Mouse (Mus musculus): ENCODE measurements around the gene Olfr10. TPM values are rescaled to one million over a fixed set of nuclear protein-coding genes. Genes with fewer than 3 reads are reported as not detected.

Gene Olfr10
- polyA plus RNA-seq (2016; fragmentation: Nextera tagmentation; extraction: Ambion mirVana) = not detected in 2 replicates

DNA sequence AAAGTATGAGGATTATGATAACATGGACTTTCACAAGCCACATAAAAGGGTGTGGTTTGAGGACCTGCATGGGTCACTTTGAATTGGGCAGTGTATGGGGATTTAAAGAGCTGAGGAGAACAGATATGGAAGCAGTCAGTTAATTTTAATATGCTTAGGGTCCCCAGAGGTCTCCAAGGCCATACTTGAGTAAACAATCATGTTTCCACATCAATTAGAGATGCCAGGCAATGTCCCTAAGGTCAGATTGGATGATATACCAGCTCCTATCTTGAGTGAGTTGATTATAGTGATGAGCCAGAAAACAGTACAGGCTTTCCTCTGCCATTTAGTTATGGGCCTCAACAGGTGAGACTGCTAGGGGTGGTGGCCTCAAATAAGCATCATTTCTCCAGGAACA lies at the start of gene Olfr10:
TSS of gene Olfr10 (plus strand) at position 301 of the 400 bp plus-strand sequence.
- Histone ChIP-seq H3K27ac (no peak within 1 kb of the TSS), H3K27me3 (ENCODE audit: insufficient read depth, poor library complexity, severe bottlenecking) (no peaks in the 10 kb centered on the region), H3K4me1 (replicated peaks) (no peaks in the 10 kb centered on the region), H3K9me3 (no peaks in the 10 kb centered on the region), H3K36me3 (no peaks in the 10 kb centered on the region), H3K4me3 (no peak within 1 kb of the TSS)
- no peak for DNase-seq (ENCODE audit: low spot score)

DNA sequence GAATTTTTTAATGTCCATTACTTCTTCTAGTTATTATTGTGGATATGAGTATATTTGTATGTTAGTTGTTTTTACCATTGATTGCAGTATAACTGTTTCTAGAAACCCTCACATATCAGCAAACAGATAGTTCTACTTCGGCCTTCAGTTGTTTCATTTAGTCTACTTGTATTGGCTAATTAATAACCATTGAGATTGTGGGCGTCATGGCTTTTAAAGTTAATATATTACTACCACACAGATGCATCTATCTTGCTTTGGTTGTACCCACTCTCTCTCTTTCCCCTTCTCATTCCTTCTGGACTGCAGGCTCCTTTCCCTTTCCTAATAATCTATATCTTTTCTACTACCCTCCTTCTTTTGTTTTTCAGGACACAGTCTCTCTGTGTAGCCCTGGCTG lies 45.2 kb upstream of the Olfr10 start:
- WGBS = 92% methylated on average over 2 of the region's 2 CpGs
- Histone ChIP-seq H3K36me3 (peaks cover 64% of the 10 kb centered on the region), H3K27me3 (ENCODE audit: insufficient read depth, poor library complexity, severe bottlenecking) (no peaks in the 10 kb centered on the region), H3K4me3 (no peak overlapping the region), H3K9me3 (no peaks in the 10 kb centered on the region), H3K27ac (no peak overlapping the region), H3K4me1 (replicated peaks) (no peaks in the 10 kb centered on the region)
- no peak for DNase-seq (ENCODE audit: low spot score)

- Histone ChIP-seq H3K27me3 (ENCODE audit: insufficient read depth, poor library complexity, severe bottlenecking) (no peaks in the 10 kb centered on the region), H3K4me3 (no peak overlapping the region), H3K4me1 (replicated peaks) (no peaks in the 10 kb centered on the region), H3K36me3 (peaks cover 63% of the 10 kb centered on the region), H3K27ac (no peak overlapping the region), H3K9me3 (no peaks in the 10 kb centered on the region)
- WGBS = 89% methylated on average over 1 of the region's 1 CpGs
- no peak for DNase-seq (ENCODE audit: low spot score)
Measured at GRCm38 (mm10) chr11:49259829-49260228, 44.7 kb upstream of the Olfr10 start.

- H3K9me3 ChIP-seq = no peaks in the 10 kb centered on the region
- H3K27me3 ChIP-seq (ENCODE audit: insufficient read depth, poor library complexity, severe bottlenecking) = no peaks in the 10 kb centered on the region
- no peak for DNase-seq (ENCODE audit: low spot score)
- no peak overlapping the region for H3K4me3 ChIP-seq
- WGBS = 95% methylated on average over 21 of the region's 21 CpGs
- peaks cover 59% of the 10 kb centered on the region for H3K36me3 ChIP-seq
- no peaks in the 10 kb centered on the region for H3K4me1 ChIP-seq (replicated peaks)
- no peak overlapping the region for H3K27ac ChIP-seq
Measured at GRCm38 (mm10) chr11:49260598-49261312, 43.8 kb upstream of the Olfr10 start.

GRCm38 (mm10) chr11:49261313-49261855 lies 43.2 kb upstream of the Olfr10 start:
- Histone ChIP-seq H3K36me3 (peaks cover 55% of the 10 kb centered on the region), H3K4me3 (no peak overlapping the region)
- WGBS = 94% methylated on average over 14 of the region's 14 CpGs

GRCm38 (mm10) chr11:49262286-49262685 lies 42.3 kb upstream of the Olfr10 start:
- peaks cover 47% of the 10 kb centered on the region for H3K36me3 ChIP-seq
- DNase-seq (ENCODE audit: low spot score) = no peak

More at GRCm38 (mm10) chr11:49261313-49261855, 43.2 kb upstream of the Olfr10 start:
- H3K9me3 ChIP-seq = no peaks in the 10 kb centered on the region
- H3K27ac ChIP-seq = no peak overlapping the region
- no peaks in the 10 kb centered on the region for H3K4me1 ChIP-seq (replicated peaks)
- H3K27me3 ChIP-seq (ENCODE audit: insufficient read depth, poor library complexity, severe bottlenecking) = no peaks in the 10 kb centered on the region
- DNase-seq (ENCODE audit: low spot score) = no peak

GRCm38 (mm10) chr11:49263149-49263548 lies 41.4 kb upstream of the Olfr10 start:
- Histone ChIP-seq H3K27me3 (ENCODE audit: insufficient read depth, poor library complexity, severe bottlenecking) (no peaks in the 10 kb centered on the region), H3K4me3 (no peak overlapping the region), H3K4me1 (replicated peaks) (no peaks in the 10 kb centered on the region), H3K27ac (no peak overlapping the region), H3K36me3 (peaks cover 44% of the 10 kb centered on the region), H3K9me3 (no peaks in the 10 kb centered on the region)
- WGBS = 91% methylated on average over 6 of the region's 6 CpGs
- no peak for DNase-seq (ENCODE audit: low spot score)

More at GRCm38 (mm10) chr11:49262286-49262685, 42.3 kb upstream of the Olfr10 start:
- H3K4me1 ChIP-seq (replicated peaks) = no peaks in the 10 kb centered on the region
- no peak overlapping the region for H3K4me3 ChIP-seq
- H3K27me3 ChIP-seq (ENCODE audit: insufficient read depth, poor library complexity, severe bottlenecking) = no peaks in the 10 kb centered on the region
- H3K27ac ChIP-seq = no peak overlapping the region
- H3K9me3 ChIP-seq = no peaks in the 10 kb centered on the region
- 88% methylated on average over 5 of the region's 5 CpGs for WGBS

GRCm38 (mm10) chr11:49264081-49264480 lies 40.5 kb upstream of the Olfr10 start:
- Histone ChIP-seq H3K4me3 (no peak overlapping the region), H3K27me3 (ENCODE audit: insufficient read depth, poor library complexity, severe bottlenecking) (no peaks in the 10 kb centered on the region), H3K4me1 (replicated peaks) (no peaks in the 10 kb centered on the region), H3K27ac (no peak overlapping the region), H3K9me3 (no peaks in the 10 kb centered on the region), H3K36me3 (peaks cover 44% of the 10 kb centered on the region)
- no peak for DNase-seq (ENCODE audit: low spot score)
- 86% methylated on average over 7 of the region's 7 CpGs for WGBS

- no peaks in the 10 kb centered on the region for H3K9me3 ChIP-seq
- WGBS = 85% methylated on average over 11 of the region's 11 CpGs
- peaks cover 41% of the 10 kb centered on the region for H3K36me3 ChIP-seq
- H3K4me3 ChIP-seq = no peak overlapping the region
- DNase-seq (ENCODE audit: low spot score) = no peak
- H3K27ac ChIP-seq = no peak overlapping the region
- H3K27me3 ChIP-seq (ENCODE audit: insufficient read depth, poor library complexity, severe bottlenecking) = no peaks in the 10 kb centered on the region
- no peaks in the 10 kb centered on the region for H3K4me1 ChIP-seq (replicated peaks)
Measured at GRCm38 (mm10) chr11:49264622-49265021, 39.9 kb upstream of the Olfr10 start.

GRCm38 (mm10) chr11:49265101-49265500 lies 39.4 kb upstream of the Olfr10 start:
- no peaks in the 10 kb centered on the region for H3K27me3 ChIP-seq (ENCODE audit: insufficient read depth, poor library complexity, severe bottlenecking)
- 86% methylated on average over 8 of the region's 8 CpGs for WGBS
- H3K36me3 ChIP-seq = peaks cover 37% of the 10 kb centered on the region
- no peak overlapping the region for H3K4me3 ChIP-seq
- H3K9me3 ChIP-seq = no peaks in the 10 kb centered on the region
- no peak for DNase-seq (ENCODE audit: low spot score)
- no peak overlapping the region for H3K27ac ChIP-seq
- no peaks in the 10 kb centered on the region for H3K4me1 ChIP-seq (replicated peaks)

- Histone ChIP-seq H3K36me3 (peaks cover 21% of the 10 kb centered on the region), H3K4me3 (no peak overlapping the region), H3K27ac (no peak overlapping the region), H3K4me1 (replicated peaks) (no peaks in the 10 kb centered on the region), H3K9me3 (no peaks in the 10 kb centered on the region), H3K27me3 (ENCODE audit: insufficient read depth, poor library complexity, severe bottlenecking) (no peaks in the 10 kb centered on the region)
- no peak for DNase-seq (ENCODE audit: low spot score)
- WGBS = 96% methylated on average over 6 of the region's 6 CpGs
Measured at GRCm38 (mm10) chr11:49266671-49267070, 37.9 kb upstream of the Olfr10 start.

DNA sequence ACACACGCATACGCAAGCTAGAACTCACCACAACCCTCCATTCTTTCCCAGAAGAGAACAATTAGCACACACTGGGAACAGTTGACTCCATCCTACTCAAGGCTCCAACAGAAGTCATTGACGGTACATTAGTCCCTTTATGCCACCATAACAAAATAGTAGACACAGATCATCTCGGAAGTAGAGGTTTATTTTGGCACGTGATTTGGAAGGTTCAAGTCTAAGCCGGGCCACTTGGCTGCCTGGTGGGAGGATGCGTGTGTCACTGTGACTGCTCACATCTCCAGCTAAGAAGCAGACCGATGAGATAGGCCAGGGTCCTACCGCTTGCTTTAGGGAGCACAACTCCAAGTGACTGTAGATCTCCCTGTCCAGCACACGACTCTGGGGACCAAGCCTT lies 37.2 kb upstream of the Olfr10 start:
- Histone ChIP-seq H3K9me3 (no peaks in the 10 kb centered on the region), H3K4me1 (replicated peaks) (no peaks in the 10 kb centered on the region), H3K27ac (no peak overlapping the region), H3K4me3 (no peak overlapping the region), H3K36me3 (peaks cover 15% of the 10 kb centered on the region), H3K27me3 (ENCODE audit: insufficient read depth, poor library complexity, severe bottlenecking) (no peaks in the 10 kb centered on the region)
- 90% methylated on average over 10 of the region's 10 CpGs for WGBS
- DNase-seq (ENCODE audit: low spot score) = no peak

DNA sequence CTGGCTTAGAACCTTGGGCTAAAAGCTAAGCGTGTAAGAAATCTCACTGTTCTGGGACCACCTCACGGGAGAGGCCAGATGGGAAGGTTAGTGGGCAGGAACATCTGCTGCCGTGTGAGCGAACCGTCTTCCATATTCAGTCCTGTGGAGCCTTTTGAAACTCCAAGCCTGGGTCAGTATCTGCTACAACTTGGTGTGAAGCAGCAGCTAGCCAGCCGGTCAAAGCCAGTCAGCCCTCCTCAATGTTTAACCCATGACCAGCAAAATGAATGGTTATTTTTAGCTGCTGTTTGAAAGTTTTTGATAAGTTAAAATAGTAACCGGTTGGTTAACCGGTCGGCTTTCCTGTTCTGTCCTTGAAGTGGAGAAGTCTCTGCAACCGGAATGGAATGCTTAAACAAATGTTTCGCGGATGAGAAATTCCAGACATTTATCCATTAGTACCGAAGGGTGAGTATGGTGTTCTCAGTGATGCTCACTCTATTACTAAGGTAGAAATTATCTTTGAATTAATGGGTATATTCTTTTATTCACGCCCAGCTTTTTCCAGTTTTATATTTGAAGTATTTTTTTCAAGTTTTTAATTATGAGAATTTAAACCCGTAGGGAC lies 36.5 kb upstream of the Olfr10 start:
- H3K4me1 ChIP-seq (replicated peaks) = no peaks in the 10 kb centered on the region
- 90% methylated on average over 15 of the region's 15 CpGs for WGBS
- no peak overlapping the region for H3K27ac ChIP-seq
- H3K4me3 ChIP-seq = no peak overlapping the region
- no peaks in the 10 kb centered on the region for H3K27me3 ChIP-seq (ENCODE audit: insufficient read depth, poor library complexity, severe bottlenecking)
- DNase-seq (ENCODE audit: low spot score) = no peak
- H3K36me3 ChIP-seq = peaks cover 7% of the 10 kb centered on the region; the same call in 1 of the 2 replicates
- no peaks in the 10 kb centered on the region for H3K9me3 ChIP-seq

All from hindbrain, embryonic 10.5 days (tissue).